Mouse (Mus musculus): ENCODE data around the gene Trat1. TPM values are rescaled to one million over a fixed set of nuclear protein-coding genes. Genes with fewer than 3 reads are reported as not detected.

Gene Trat1
- polyA plus RNA-seq, 1 experiment from 2014 or later, result 0.08 TPM

GRCm38 (mm10) chr16:48716343-48716742 is 55.5 kb downstream of the Trat1 start:
- H3K9me3 ChIP-seq, result no peaks in the 10 kb centered on the region
- no peak overlapping the region for H3K9ac ChIP-seq
- no peaks in the 10 kb centered on the region for H3K36me3 ChIP-seq
- no peak overlapping the region for H3K27ac ChIP-seq
- ATAC-seq (ENCODE audit: insufficient number of reproducible peaks, low FRiP score, low TSS enrichment, low read depth), result no peak
- H3K27me3 ChIP-seq, result no peaks in the 10 kb centered on the region
- H3K4me1 ChIP-seq, result no peaks in the 10 kb centered on the region
- no peak overlapping the region for H3K4me2 ChIP-seq
- H3K4me3 ChIP-seq, result no peak overlapping the region

GRCm38 (mm10) chr16:48701896-48702295 is 69.9 kb downstream of the Trat1 start:
- Histone ChIP-seq H3K27me3 (no peaks in the 10 kb centered on the region), H3K4me2 (no peak overlapping the region), H3K27ac (no peak overlapping the region), H3K4me1 (no peaks in the 10 kb centered on the region), H3K4me3 (no peak overlapping the region), H3K9ac (no peak overlapping the region), H3K36me3 (no peaks in the 10 kb centered on the region), H3K9me3 (no peaks in the 10 kb centered on the region)
- WGBS, result 82% methylated on average over 3 of the region's 3 CpGs
- no peak for ATAC-seq (ENCODE audit: insufficient number of reproducible peaks, low FRiP score, low TSS enrichment, low read depth)

Other genes starting within 250 kb of the Trat1 start
- not detected in 2 replicates for gene Retnlb, start 44.8 kb upstream of the Trat1 start, polyA plus RNA-seq (2015; fragmentation: Nextera tagmentation; extraction: Ambion mirVana)
- gene Retnla, start 70.5 kb upstream of the Trat1 start, polyA plus RNA-seq (2015; fragmentation: Nextera tagmentation; extraction: Ambion mirVana), result not detected in 2 replicates
- gene Retnlg, start 100.6 kb upstream of the Trat1 start, polyA plus RNA-seq (2015; fragmentation: Nextera tagmentation; extraction: Ambion mirVana), result 1.4 and 1.5 TPM in 2 replicates
- 25.6 and 28.5 TPM in 2 replicates for gene Dzip3, start 222.1 kb upstream of the Trat1 start, polyA plus RNA-seq (2015; fragmentation: Nextera tagmentation; extraction: Ambion mirVana)
- 22.6 and 23.1 TPM in 2 replicates for gene Cip2a, start 222.2 kb upstream of the Trat1 start, polyA plus RNA-seq (2015; fragmentation: Nextera tagmentation; extraction: Ambion mirVana)

Measured in limb, embryonic 15.5 days (tissue).